Mouse (Mus musculus): Measurements from ENCODE around the gene Cep290.

GRCm38 (mm10) chr10:100619474-100619873 lies 132.1 kb downstream of the Cep290 start:
- TF ChIP-seq POLR2A (IDR thresholded peaks at IDR 0.05; ENCODE audit: control insufficient read depth, low read depth, low read length) = no peak
- TF ChIP-seq CTCF (IDR thresholded peaks at IDR 0.05; ENCODE audit: control insufficient read depth, insufficient read depth, insufficient replicate concordance, low read depth, low read length) = no peak
